Mouse (Mus musculus) T-helper 1 cell (primary cell): ENCODE measurements around the gene Bsg.
"Not testable (repeated sequence)": the region's sequence is repeated elsewhere in the genome, so short reads cannot be mapped to it uniquely, and the experiment has no call there.

Source experiments
- in situ Hi-C: fragments of 300-600 bp; cut with MboI, MseI; formaldehyde crosslinking; loops from one replicate; pipeline ENCODE4 v1.15.1; 2025; ENCODE audit warnings: high pct_unique_total_duplicates

Gene Bsg

DNA sequence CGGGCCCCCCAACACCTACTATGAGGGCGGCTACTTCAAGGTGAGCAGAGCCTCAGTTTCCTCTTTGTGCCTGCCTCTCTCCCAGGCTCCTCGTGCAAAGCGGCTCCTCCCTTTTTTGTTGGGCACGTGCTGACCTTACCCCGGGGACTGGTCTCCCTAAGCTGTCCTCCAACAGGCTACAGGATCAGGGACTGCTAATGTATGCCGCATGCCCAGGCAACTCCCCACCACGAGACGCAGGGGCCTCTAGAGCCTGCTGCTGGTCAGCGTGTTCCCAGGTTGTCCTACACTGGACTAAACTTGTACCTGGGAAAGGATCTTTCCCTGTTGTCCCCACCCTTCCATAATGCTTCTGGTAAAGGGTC lies 21.8 kb upstream of the Bsg start:
- in situ Hi-C loops = no loop called here

DNA sequence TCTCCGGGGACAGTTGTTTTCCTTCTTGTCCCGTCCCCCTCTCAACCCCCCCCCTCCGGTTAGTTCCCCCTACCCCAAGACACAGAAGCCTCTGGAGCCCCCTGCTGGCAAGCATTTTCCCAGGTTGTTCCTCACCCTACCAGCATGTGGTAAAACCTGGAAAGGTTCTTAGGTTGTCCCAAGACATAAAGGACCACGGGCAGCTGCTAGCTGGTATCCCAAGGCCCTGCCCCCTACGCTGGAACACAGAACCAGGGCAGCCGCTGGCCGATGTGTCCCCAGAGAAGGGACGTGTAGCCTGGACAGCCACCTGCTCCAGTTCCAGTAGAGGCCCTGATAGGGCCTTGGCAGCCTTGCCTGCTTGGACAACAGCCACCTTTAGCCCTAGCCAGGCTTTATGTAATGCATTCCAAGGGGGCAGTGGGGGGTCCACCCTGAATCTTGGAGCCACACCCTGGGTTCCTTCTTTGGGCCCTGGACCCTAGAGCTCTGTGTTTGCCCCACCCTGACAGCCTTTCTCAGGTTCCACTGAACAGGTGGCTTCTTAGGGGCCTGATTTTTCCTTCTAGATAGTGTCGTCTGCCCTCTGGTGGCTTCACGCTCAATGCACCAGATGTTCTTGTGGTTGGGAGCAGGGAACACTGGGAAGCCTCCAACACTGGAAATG lies 21.2 kb upstream of the Bsg start:
- in situ Hi-C loops = no loop called here

DNA sequence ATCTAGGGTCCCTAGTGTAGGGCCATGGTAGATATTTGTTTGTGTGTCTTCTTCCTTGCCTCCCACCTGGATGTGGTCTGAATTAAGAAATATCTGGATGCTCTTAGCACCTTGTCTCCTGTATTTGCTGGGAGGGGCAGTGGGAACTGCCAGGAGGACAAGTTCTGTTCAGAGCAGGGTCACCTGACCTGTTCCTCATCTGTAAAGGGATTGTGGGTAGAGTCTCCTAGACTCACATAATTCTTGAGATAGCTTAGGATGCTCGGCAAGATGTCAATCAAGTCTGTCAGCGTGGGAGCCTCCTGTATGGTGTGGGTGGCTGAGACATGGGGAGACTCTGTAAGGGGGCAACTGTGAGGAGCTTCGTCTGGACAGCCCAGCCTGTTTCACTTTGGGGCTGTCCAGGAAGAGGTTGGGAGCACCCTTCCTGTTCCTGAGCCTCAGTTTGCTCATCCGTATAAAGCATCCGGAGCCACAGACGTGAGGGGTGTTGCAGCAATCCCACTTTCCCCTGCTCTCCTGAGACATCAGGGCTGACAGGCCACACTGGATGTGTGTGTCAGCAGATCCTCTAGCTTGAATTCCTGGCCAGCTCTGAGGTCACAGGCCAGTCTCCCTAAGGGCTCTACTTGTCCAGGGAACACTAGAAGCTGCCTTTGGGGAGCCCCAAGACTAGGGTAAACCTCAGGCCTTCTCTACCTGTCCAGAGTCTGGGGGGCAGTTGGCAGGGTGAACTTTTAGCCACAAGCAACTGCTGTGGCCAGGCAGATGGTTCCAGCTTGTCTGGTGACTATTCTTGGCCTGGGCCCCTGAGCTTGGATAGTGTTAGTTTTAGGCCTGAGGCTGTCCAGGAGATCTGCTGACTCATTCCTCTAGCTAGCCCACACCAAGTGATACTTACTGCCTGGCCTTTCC lies 20.3 kb upstream of the Bsg start:
- in situ Hi-C loops = no loop called here

DNA sequence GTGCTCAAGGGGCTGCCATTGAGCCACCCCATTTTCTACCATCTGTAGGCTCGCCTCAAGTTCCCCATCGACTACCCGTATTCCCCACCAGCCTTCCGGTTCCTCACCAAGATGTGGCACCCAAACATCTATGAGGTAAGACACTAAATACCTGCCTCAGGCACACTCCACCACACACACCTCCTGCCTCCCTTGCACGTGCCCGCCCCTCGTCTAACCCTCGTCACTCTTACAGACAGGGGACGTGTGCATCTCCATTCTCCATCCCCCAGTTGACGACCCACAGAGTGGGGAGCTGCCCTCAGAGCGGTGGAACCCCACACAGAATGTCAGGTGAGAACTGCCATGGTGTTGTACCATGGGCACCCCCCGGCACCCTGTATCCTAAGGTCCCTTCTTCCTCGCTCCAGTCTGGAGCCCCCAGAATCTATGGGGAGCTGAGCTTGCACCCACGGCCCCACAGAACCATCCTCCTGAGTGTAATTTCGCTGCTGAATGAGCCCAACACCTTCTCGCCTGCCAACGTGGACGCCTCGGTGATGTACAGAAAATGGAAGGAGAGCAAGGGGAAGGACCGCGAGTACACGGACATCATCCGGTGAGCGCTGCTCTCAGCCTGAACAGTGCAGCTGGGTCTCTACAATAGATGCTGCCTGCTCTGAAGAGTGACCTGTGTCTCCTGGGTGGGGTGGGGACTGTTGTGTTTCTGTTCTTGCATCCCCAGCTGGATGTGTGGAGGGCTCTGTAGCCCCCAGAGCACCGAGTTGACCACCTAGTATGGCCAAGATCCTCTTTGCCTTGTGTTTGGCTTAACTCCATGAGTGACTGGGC lies 19.3 kb upstream of the Bsg start:
- in situ Hi-C loops = no loop called here

DNA sequence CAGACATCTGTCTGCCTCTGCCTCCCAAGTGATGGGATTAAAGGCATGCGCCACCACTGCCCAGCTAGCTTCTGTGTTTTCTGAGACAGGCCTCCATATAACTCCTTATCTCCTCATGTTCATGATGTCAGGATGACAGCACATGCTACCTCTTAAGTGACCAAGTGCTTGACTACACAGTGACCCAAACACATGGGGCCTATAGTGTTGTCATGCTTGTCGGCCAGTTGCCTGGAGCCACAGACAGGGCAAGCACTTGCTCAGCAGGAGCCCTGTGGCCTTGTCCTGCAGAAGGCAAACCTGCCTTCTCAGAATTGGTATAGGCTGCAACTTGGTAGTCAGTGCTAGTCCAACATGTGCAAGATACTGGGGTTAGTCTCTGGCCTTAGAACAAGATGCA lies 18.1 kb upstream of the Bsg start:
- in situ Hi-C loops = no loop called here

DNA sequence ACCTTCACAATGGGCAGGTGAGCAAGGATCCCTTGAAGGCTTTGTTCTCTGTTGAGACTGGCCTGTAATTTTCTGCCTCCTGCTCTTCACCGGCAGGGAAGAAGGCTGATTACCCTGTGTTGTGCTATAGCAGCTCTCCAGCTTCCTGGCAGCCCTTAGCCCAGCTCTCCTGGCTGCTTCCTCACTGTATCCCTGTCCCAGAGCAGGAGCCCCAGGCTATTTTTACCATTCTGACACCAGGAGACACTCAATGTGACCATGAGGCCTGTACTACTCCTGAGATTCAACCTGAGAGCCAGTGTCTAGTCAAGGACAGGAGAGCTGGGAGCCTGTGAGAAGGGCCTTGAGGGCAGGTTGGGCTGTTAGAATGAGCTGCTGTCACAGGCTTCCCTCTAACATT lies 17.6 kb upstream of the Bsg start:
- in situ Hi-C loops = no loop called here

DNA sequence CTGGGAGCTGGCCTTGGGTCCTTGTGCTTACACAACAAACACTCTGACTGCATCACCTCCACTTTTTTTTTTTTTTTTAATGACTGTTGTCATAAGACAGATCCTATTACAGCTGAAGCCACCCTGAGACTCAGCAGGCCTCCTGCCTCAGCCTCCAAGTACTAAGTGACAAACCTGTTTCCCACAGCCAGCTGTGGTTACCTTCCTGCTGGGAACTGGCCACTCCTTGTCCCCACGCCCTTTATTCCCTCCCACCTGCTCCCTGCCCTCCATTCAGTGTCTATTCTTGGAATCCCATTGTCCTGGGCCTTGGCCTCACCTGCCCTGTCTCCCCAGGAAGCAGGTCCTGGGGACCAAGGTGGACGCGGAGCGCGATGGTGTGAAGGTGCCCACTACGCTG lies 16.8 kb upstream of the Bsg start:
- in situ Hi-C loops = no loop called here

DNA sequence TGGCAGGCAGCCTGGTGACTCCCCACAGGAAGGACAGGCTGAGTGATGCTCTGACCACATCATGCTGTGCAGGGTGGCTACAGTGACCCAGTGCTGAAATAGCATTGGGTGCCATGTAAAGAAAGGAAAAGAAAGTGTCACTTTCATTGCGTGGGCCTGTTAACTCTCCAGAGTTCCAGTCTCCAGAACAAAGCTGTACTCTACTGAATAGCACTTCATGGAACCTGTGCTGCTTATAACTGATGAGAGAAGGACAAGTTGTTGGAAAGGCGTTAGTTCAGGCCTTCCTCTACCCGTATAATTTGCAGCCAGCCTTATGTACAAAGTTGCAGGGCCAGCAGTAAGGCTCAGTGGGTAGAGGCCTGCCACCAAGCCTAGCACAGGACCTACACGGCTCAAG lies 15.6 kb upstream of the Bsg start, which contains the start of gene Gzmm:
Gzmm (plus strand) TSS at position 301 of the 400 bp plus-strand sequence.
- in situ Hi-C loops = no loop called here

DNA sequence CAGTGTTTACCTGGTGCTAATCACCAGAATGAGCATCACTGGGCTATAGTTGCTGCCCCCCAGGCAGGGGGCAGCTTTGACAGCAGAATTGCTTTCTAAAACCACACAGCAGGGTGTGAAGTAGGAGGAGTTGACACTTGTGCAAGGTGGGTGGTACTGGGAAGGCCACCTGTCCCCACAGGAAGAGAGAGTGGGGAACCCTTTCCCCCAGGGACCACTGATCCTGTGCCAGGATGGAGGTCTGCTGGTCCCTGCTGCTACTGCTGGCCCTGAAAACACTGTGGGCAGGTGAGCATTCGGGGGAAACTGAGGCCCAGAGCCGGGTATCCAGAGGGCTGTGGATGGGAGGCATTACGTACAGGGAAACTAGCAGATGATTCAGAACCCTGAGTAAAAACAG lies 15.1 kb upstream of the Bsg start:
- in situ Hi-C loops = no loop called here

DNA sequence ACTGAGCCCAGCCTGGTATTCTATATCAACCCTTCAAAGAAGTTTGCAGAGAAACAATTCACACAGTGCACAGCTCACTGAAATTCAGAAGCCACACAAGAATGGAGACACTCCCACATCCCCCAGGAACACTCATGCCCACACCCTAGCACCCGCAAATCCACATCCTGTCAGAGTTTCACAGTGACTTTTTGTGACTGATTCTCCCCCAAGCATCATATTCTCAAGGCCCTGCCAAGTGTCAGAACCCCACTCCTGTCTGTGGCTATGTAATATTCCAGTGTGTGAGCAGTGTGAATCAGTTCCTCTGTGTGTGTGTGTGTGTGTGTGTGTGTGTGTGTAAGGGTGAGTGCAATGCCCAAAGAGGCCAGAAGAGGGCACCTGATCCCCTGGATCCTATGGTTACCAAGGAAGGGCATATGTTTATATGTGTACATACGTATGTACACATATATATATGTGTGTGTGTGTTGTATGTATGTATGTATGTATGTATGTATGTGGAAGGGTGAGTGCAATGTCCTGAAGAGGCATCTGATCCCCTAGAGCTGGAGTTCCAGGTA lies 12.2 kb upstream of the Bsg start:
- in situ Hi-C loops = no loop called here

DNA sequence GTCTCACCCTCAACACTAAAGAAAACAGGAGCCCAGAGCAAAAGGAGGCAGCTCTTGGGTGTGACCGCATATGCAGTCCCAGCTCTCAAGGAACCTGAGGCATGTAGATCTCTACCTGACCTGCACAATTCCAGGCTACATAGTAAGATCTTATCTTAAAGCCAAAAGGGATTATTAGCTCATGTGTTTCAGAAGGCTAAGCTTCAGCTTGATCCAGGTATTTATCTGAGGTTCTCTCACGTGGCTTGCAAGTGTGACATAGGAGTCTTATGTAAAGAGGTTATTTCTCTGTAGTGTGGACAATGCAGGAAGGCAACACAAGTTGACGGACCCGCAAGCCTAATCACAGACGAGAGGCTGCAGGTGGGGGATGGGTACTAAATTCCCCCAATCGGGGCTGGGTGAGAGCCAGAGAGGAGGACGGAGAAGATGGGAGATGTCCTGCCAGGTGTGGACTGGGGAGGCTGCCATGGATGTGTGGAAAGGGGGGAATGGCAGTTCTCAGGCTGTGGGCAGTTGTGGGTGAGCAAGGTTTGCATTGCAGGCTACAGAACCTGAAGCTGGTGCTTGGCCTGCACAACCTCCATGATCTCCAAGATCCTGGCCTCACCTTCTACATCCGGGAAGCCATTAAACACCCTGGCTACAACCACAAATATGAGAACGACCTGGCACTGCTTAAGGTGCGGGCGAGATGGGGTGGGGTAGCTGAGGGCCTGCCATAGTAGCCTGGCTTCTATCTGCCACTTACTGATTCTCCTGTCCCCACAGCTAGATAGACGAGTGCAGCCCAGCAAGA lies 10.5 kb upstream of the Bsg start:
- in situ Hi-C loops = no loop called here

DNA sequence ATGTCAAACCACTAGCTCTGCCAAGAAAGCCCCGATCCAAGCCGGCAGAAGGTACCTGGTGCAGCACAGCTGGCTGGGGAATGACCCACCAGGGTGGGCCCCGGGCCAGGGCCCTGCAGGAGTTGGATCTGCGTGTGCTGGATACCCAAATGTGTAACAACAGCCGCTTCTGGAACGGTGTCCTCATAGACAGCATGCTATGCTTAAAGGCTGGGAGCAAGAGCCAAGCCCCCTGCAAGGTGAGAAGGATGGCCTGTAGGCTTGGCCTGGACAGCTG lies 10.0 kb upstream of the Bsg start:
- in situ Hi-C loops = no loop called here

DNA sequence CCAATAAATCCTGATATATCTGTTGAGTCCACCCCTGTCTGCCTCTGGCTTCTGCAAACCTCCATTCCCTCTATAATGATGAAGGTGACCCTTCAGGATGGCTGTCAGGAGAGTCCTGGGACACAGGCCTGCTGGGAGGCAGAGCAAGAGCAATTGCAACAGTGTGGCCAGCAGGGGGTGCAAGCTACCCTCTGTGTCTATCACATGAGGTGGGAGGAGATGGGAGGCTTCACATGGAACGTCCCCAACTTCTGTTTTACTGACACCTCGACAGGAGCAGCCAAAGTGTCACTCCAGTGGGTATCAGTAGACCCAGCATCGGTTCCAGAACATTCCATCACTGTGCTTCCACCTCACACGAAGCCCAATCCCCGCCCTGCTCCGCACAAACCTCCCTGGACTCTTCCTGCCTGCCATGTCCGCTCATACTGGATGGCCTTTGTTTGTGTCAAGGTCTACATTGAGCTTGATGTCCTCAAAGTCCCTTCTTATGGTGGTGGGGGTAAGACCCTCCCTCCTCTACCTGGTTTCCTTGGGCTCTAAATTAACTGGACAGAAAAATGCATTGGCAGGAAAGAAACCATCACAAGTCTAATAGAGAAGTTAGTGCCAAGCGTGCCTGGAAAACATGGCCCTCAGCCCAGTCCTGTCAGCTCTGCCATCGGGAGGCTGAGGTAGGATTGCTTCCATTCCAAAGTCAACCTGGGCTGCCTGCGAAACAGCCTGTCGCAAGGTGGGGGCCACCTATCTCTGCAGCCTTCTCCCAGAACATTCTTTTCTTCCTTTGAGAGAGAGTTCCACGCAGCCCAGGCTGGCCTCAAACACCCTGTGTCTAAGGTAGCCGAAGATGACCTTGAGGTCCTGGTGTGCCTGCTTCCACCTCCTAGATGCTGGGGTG lies 8.8 kb upstream of the Bsg start:
- in situ Hi-C loops = no loop called here

DNA sequence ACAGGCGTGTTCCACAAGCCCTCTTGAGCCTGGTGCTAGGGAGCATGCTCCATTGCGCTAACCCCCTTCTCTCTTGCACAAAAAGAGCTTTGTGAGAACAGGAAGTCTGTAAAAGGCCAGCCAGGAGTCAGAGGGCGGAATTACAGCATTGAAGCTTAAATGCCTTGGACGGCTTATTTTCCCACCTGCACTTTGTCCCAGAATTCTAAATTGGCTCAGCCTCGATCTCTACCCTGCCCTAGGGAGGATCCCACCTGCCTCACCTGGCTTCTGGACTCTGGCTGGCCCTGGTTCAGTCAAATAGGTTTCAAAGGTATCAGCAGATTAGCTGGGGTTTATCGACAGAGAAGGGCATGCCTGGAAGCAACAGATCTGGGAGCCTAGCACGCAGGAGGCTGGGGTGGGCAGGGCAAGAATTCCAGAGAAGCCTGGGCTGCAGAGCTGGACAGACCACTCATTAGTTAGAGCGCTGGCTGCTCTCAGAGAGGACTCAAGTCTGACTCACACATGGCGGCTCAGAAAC lies 8.1 kb upstream of the Bsg start:
- in situ Hi-C loops = no loop called here

DNA sequence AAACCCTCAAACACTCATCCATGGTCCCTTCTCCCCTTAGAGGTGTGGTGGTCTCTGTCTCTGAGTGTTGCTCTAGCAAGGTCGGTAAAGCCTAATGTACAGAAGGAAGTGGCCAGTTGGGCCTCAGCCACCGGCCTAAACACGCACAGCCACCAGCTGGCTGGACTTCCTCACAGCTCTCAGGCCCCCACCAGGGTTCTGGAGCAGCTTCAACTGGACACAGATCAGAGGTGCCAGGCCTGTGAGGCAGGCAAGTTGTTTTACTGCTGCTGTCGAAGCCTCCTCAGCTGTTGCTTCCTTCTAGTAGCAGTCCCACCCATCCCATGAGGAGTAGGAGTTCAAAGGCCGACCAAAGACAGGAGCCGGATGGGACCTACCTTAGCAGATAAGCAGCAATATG lies 6.4 kb upstream of the Bsg start:
- in situ Hi-C loops = no loop called here

DNA sequence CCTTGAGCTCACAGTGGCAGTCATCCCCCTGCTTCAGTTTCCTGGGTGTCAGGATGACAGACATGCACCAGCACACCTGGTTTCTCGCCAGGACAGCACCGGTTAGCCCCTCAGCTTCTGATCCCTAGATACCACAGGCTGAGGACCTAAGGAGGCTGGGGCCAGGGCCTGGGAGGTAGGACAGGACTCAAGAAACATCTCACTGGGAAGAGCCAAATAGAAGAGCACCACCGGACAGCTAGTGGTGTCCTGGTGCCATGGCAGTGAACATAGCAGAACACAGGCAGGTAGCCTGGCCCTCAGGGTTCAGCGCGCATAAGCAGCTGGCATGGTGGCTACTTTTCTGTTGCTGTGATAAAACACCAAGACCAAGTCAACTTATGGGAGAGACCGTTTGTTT lies 5.8 kb upstream of the Bsg start:
- in situ Hi-C loops = no loop called here

DNA sequence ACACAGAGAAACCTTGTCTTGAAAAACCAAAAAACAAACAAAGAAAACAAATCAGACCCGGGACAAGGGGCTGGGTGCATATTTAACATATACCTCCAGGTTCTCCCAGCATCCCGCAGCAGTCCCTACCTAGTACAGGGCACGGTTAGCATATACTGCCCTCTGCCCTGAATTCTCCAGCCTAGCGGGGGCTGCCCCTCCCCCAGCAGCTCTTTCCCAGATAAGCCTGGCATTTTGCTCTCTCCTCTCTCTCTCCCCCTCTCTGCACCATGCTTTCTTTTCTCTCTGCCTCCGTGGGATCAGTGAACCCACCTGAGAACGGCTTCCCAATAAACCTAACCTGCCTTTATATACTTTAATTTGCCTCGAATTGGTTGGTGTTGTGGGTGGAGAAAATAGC lies 3.6 kb upstream of the Bsg start:
- in situ Hi-C loops = no loop called here

DNA sequence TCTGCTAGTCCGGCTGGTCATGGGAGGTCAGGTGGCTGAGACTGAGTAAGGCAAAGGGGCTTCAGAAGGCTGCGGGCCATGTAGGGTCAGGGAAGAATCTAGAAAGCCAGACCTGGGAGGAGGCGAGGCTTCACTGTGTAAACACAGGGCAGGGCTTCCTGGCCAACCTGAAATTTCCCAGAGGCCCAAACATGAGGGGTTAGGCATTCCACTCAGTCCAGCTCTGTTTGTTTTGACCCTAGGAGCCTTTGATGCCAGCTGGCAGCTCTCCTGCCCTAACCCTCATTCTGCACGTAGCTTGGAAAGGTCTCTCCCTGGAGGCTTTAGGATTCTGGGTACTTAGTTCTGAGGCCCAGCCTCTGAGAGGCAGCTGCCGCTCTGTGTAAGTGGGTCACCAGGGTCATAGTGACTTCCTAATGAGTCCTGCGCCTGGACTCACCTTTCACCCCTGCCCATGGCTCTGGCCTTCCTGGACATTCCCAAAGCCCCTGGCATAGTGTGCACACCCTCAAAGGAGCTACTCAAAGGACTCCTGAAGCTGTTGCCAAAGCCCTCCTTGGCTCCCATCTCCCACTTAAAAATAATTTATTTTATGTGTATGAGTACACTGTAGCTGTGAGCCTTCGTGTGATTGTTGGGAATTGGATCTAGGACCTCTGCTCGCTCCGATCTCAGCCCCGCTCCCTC lies 2.7 kb upstream of the Bsg start:
- in situ Hi-C loops = no loop called here

DNA sequence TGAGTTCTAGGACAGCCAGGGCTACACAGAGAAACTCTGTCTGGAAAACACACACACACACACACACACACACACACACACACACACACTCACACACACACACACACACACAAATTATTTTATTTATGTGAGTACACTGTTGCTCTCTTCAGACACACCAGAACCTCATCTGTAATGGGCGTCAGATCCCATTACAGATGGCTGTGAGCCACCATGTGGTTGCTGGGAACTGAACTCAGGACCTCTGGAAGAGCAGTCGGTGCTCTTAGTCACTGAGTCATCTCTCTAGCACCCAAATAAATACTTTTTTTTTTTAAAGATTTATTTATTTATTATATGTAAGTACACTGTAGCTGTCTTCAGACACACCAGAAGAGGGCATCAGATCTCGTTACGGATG lies 1.3 kb upstream of the Bsg start:
- in situ Hi-C loops = not testable (repeated sequence)

DNA sequence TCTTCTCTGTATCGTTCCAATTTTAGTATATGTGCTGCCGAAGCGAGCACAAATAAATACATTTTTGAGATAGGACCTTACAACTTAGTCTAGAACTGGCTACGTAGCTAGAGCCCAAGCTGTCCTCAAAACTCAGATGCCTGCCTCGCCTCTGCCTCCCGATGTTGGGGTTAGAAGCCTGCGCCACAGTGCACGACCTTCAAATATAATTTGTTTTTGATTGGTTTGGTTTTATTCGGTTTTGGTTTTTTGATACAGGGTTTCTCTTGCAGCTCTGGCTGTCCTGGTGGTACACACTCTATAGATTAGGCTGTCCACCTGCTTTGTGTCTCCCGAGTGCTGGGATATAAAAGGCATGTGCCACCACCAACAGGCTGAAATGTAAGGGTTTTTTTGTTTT lies 750 bp upstream of the Bsg start:
- in situ Hi-C loops = no loop called here
